Mouse (Mus musculus): ENCODE data around the gene Gm3629. TPM values are rescaled to one million over a fixed set of nuclear protein-coding genes. Genes with fewer than 3 reads are reported as not detected.
"Not testable (repeated sequence)": the region's sequence is repeated elsewhere in the genome, so short reads cannot be mapped to it uniquely, and the experiment has no call there.

The Gm3629 gene
- under 1 TPM; 0.41 to 0.62 TPM for total RNA-seq (2021)
- long read RNA-seq = 0 reads

DNA sequence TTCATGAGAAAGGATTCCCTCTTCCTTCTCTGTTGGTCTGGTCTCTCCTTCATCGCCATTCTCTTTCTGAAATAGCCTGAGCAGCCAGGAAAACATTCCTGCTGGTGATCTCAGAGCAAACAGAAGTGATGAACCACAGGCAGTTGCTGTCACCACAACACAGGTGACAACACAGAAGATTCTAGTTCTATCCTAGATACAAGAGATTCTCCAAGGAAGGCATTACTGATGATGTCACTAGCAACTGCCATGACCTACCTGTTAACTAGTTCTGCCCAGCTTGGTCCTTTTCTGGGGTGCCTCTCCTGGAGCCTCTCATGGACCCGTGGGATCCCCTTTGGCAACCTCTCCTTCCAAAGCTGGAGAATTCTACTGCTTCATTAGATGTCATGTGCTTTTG is at the start of gene Gm3629:
TSS of gene Gm3629 (minus strand) at position 101 of the 400 bp plus-strand sequence.
- DNase-seq (ENCODE audit: low spot score in 2 of 2) = not testable (repeated sequence)

DNA sequence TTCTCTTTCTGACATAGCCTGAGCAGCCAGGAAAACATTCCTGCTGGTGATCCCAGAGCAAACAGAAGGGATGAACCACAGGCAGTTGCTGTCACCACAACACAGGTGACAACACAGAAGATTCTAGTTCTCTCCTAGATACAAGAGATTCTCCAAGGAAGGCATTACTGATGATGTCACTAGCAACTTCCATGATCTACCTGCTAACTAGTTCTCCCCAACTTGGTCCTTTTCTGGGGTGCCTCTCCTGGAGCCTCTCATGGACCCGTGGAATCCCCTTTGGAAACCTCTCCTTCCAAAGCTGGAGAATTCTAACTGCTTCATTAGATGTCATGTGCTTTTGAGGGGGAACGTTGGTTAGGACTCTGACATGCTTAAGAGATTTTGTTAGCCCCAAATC is 31.9 kb upstream of the Gm3629 start, which contains the start of gene Gm3460:
TSS of gene Gm3460 (minus strand) at position 101 of the 400 bp plus-strand sequence.
- not testable (repeated sequence) for DNase-seq (ENCODE audit: low spot score in 2 of 2)

- DNase-seq (ENCODE audit: low spot score in 2 of 2) = peak in 1 of 2 experiments; percentile 3
Observed at GRCm38 (mm10) chr14:6606436-6606835, 16.0 kb upstream of the Gm3629 start.

GRCm38 (mm10) chr14:6605004-6605403 is 14.6 kb upstream of the Gm3629 start:
- DNase-seq (ENCODE audit: low spot score in 2 of 2) = peak in 1 of 2 experiments; percentile 5

DNA sequence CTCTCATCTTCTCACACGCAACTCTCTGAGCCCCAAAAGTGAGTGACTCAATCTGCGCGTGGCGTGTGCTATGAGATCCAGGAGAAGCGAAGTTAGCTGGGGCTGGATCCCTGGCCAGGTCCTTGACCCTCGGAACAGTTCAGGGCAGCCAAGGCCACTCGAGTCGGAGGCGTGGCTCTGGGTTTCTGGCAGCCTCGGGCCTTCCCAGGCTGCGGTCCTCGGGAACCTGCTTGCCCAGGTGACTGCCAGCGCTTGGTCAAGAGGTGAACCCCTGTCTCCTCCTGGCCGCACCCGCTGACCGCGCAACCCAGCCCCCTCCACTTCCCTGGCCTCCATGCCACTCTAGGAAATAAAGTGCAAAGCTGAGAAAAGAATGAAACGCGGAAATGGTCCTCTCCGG is 14.1 kb upstream of the Gm3629 start:
- not testable (repeated sequence) for DNase-seq (ENCODE audit: low spot score in 2 of 2)

GRCm38 (mm10) chr14:6537190-6537589 is 53.2 kb downstream of the Gm3629 start, which contains the start of gene Gm8356:
Gm8356 (minus strand) TSS chr14:6537290.
- DNase-seq (ENCODE audit: low spot score in 2 of 2) = not testable (repeated sequence)

Other genes with a start within 250 kb of the Gm3629 start
- gene Gm3618, start 246.9 kb downstream of the Gm3629 start, total RNA-seq (2021) = not detected
- gene Gm16440, start 200.3 kb downstream of the Gm3629 start, total RNA-seq (2021) = not detected
- under 1 TPM in 1 of 2 experiments, not detected in 1; 0.57 TPM for gene Gm3591, start 178.1 kb downstream of the Gm3629 start, total RNA-seq (2021)
- gene Gm3594, start 146.0 kb downstream of the Gm3629 start, total RNA-seq (2021) = not detected
- gene Gm8356, start 53.3 kb downstream of the Gm3629 start, total RNA-seq (2021) = not detected
- not detected for gene Gm3460, start 31.8 kb upstream of the Gm3629 start, total RNA-seq (2021)
- not detected for gene Gm10251, start 93.6 kb upstream of the Gm3629 start, total RNA-seq (2021)
- not detected for gene Gm8050, start 129.6 kb upstream of the Gm3629 start, total RNA-seq (2021)
- 1 to 10 TPM; 3.9 to 4.3 TPM for gene Gm3636, start 151.7 kb upstream of the Gm3629 start, total RNA-seq (2021)
- not detected for gene Gm8362, start 183.8 kb upstream of the Gm3629 start, total RNA-seq (2021)
- gene Gm3642, start 249.7 kb upstream of the Gm3629 start, total RNA-seq (2021) = under 1 TPM; 0.20 to 0.32 TPM